Mouse (Mus musculus) cerebellum, adult 18-20 months (tissue): ENCODE measurements around the gene Gm3839.
"Not testable (repeated sequence)": the region's sequence is repeated elsewhere in the genome, so short reads cannot be mapped to it uniquely, and the experiment has no call there.

ENCODE experiments used
- DNase-seq, 2 experiments: peaks; one replicate each; pipeline ENCODE4 v3.0.0; 2021

Gene Gm3839

GRCm38 (mm10) chr14:11356626-11357025, at the start of gene Gm3839:
TSS of gene Gm3839 (minus strand) at chr14:11356726.
- not testable (repeated sequence) for DNase-seq

GRCm38 (mm10) chr14:11405661-11406060, 49.1 kb upstream of the Gm3839 start:
- DNase-seq, result no peak

- no peak for DNase-seq
These were observed 21.3 kb upstream of the Gm3839 start for GRCm38 (mm10) chr14:11377846-11378245.

- DNase-seq, result no peak
These were observed 18.7 kb upstream of the Gm3839 start for GRCm38 (mm10) chr14:11375225-11375624.

GRCm38 (mm10) chr14:11346086-11346485, 10.4 kb downstream of the Gm3839 start:
- no peak for DNase-seq

- DNase-seq, result no peak
These were observed 26.5 kb downstream of the Gm3839 start for GRCm38 (mm10) chr14:11329993-11330392.

GRCm38 (mm10) chr14:11307079-11307478, 49.4 kb downstream of the Gm3839 start:
- DNase-seq, result peak; percentile 3 to 7

GRCm38 (mm10) chr14:11287956-11288355, 68.6 kb downstream of the Gm3839 start:
- not testable (repeated sequence) for DNase-seq

GRCm38 (mm10) chr14:11257161-11257705, 99.3 kb downstream of the Gm3839 start:
- no peak for DNase-seq

- no peak for DNase-seq
These were observed 108.5 kb downstream of the Gm3839 start for GRCm38 (mm10) chr14:11248053-11248452.

- DNase-seq, result no peak
These were observed 112.0 kb downstream of the Gm3839 start for GRCm38 (mm10) chr14:11244546-11244945.

- DNase-seq, result no peak
These were observed 124.4 kb downstream of the Gm3839 start for GRCm38 (mm10) chr14:11232086-11232485.
